ENCODE assay signal across 8 mouse cellular contexts in genomic region chr11:117969100-117969944, GRCm38 (mm10). TPM values are rescaled to one million over a fixed set of nuclear protein-coding genes. Genes with fewer than 3 reads are reported as not detected.
DNase-seq lines count a peak whose midpoint lies in the region; ATAC-seq lines count a peak whose summit lies in the region.

No protein-coding gene starts in this region.

- H3K27me3 ChIP-seq in hindbrain, embryonic 13.5 days, result peaks cover 50% of the 10 kb centered on the region

- ATAC-seq in hindbrain, embryonic 13.5 days (ENCODE audit: low FRiP score), result peak; percentile 88

- peak overlapping the region; percentile 96 for H3K4me2 ChIP-seq in hindbrain, embryonic 13.5 days

- peak overlapping the region; percentile 85 for H3K9ac ChIP-seq in hindbrain, embryonic 13.5 days

- H3K4me3 ChIP-seq in hindbrain, embryonic 13.5 days, result peak overlapping the region; percentile 67

- peaks cover 59% of the 10 kb centered on the region for H3K4me1 ChIP-seq in hindbrain, embryonic 13.5 days (replicated peaks)

- DNase-seq in R1 (ENCODE audit: low read depth, low spot score), result peak; percentile 97
- peak; percentile 92 to 94 for DNase-seq in cerebellum, postnatal 14 days
- peak; percentile 84 to 86 for DNase-seq in frontal cortex, postnatal 14 days (ENCODE audit: low spot score in 2 of 2)
- DNase-seq in layer of hippocampus, postnatal 25 days (ENCODE audit: extremely low spot score in 1 of 2, low spot score in 1 of 2), result peak; percentile 70 to 71
- DNase-seq in lung, postnatal 14 days, result peak; percentile 99
- DNase-seq in retina, embryonic 14.5 days (ENCODE audit: low spot score), result peak; percentile 93
- DNase-seq in urinary bladder, adult 18-20 months (ENCODE audit: low spot score in 2 of 2), result peak; percentile 96 to 98

- WGBS in hindbrain, embryonic 13.5 days, result under 1% methylated on average over 51 of the region's 65 CpGs

- H3K36me3 ChIP-seq in hindbrain, embryonic 13.5 days, result no peaks in the 10 kb centered on the region

- peak overlapping the region; percentile 88 for H3K27ac ChIP-seq in hindbrain, embryonic 13.5 days

- no peaks in the 10 kb centered on the region for H3K9me3 ChIP-seq in hindbrain, embryonic 13.5 days

RNA-seq across cellular contexts. Expression of gene Socs3, which starts 0.5 kb away (rescaled TPM):
- polyA plus RNA-seq in hindbrain, embryonic 13.5 days (2015; fragmentation: Nextera tagmentation; extraction: Ambion mirVana), result 8.3 and 8.8 TPM in 2 replicates
- total RNA-seq in layer of hippocampus, postnatal 25 days (2021), result 1 to 10 TPM; 1.3 to 1.8 TPM

RNA-seq across cellular contexts. Expression of gene Pgs1, which starts 16.8 kb away (rescaled TPM):
- 47.4 and 47.6 TPM in 2 replicates for polyA plus RNA-seq in hindbrain, embryonic 13.5 days (2015; fragmentation: Nextera tagmentation; extraction: Ambion mirVana)
- 10 to 100 TPM; 74.2 to 75.9 TPM for total RNA-seq in layer of hippocampus, postnatal 25 days (2021)

Comparison
In these comparisons a context has a peak if more than half of its experiments do, and no peak if none do; other contexts are left out.
1. Peak in every context shown above with its lines: DNase-seq, ATAC-seq, H3K4me3 ChIP-seq and H3K27ac ChIP-seq.